Mouse (Mus musculus) hindbrain, postnatal 0 days (tissue): ENCODE measurements at regions not wholly inside any gene's neighbourhood (a gene's known extent, or its start where the extent isn't known, plus 50 kb on each side); places are given as distances from the start of the nearest gene placed in this dataset.
A peak's percentile ranks its signal among the peaks of the same experiment; 100 is the strongest.

Experiments
- ATAC-seq: fragments of 200-750 bp; cut with Nextera tagmentation; 2 replicates; pipeline ENCODE4 v1.8.0; 2017; ENCODE audit warnings: mild to moderate bottlenecking, moderate TSS enrichment, moderate library complexity
- DNase-seq: peaks from one replicate; pipeline ENCODE4 v3.0.0-alpha.2; 2015; ENCODE audit warnings: low spot score
- H3K27ac ChIP-seq: fragments of 300-500 bp; sonication (generic); 2 replicates; pipeline ENCODE4 v1.5.1; 2014; ENCODE audit warnings: mild to moderate bottlenecking
- H3K27me3 ChIP-seq: fragments of 300-500 bp; sonication (generic); 2 replicates; pipeline ENCODE4 v1.6.1; 2014; ENCODE audit warnings: low read length, mixed read lengths; ENCODE audit not compliant: insufficient read depth
- H3K36me3 ChIP-seq: fragments of 300-500 bp; sonication (generic); 2 replicates; pipeline ENCODE4 v1.6.1; 2014; ENCODE audit warnings: low read length, mixed read lengths; ENCODE audit not compliant: insufficient read depth
- H3K4me1 ChIP-seq: fragments of 300-500 bp; sonication (generic); 2 replicates; pipeline ENCODE4 v1.6.1; 2014; ENCODE audit warnings: antibody characterized with exemption, low read length, mixed read lengths; ENCODE audit not compliant: insufficient read depth
- H3K4me2 ChIP-seq: fragments of 300-500 bp; sonication (generic); 2 replicates; pipeline ENCODE4 v1.6.1; 2014; ENCODE audit warnings: low read depth, mild to moderate bottlenecking, low read length, moderate library complexity, mixed read lengths
- H3K4me3 ChIP-seq: fragments of 300-500 bp; sonication (generic); 2 replicates; pipeline ENCODE4 v1.5.1; 2014; ENCODE audit warnings: low read length
- H3K9ac ChIP-seq: fragments of 300-500 bp; sonication (generic); replicated peaks from 2 replicates; pipeline ENCODE4 v1.6.1; 2014; ENCODE audit warnings: mild to moderate bottlenecking, low read length, moderate library complexity, mixed read lengths
- H3K9me3 ChIP-seq: fragments of 300-500 bp; sonication (generic); 2 replicates; pipeline ENCODE4 v1.6.1; 2016; ENCODE audit warnings: low read length, mixed read lengths
- CTCF ChIP-seq: IDR thresholded peaks from 2 replicates; pipeline ENCODE4 v1.5.1; 2016; ENCODE audit warnings: antibody characterized with exemption, control low read depth, low read depth
- WGBS: fragments of 180-500 bp; shearing (Covaris S2); extraction: QIAGEN DNeasy Blood & Tissue Kit; methylation state at CpG from one replicate; pipeline ENCODE4 v1.1.7; 2014; 5-methylcytosine and 5-hydroxymethylcytosine counted together

- no peaks in the 10 kb centered on the region for H3K36me3 ChIP-seq
- TF ChIP-seq CTCF: no peak
- H3K27me3 ChIP-seq: no peaks in the 10 kb centered on the region
- H3K4me3 ChIP-seq: no peak overlapping the region
- ATAC-seq (0 out of 2 replicates have a peak, but pooled peaks have one; percentile 29), DNase-seq (peak; percentile 49)
- no peak overlapping the region for H3K4me2 ChIP-seq
- no peaks in the 10 kb centered on the region for H3K4me1 ChIP-seq
- WGBS: 59% methylated on average over 2 of the region's 2 CpGs
- no peak overlapping the region for H3K9ac ChIP-seq
- H3K9me3 ChIP-seq: no peaks in the 10 kb centered on the region
- H3K27ac ChIP-seq: no peak overlapping the region
Measured at GRCm38 (mm10) chr1:122273579-122273978, 705.8 kb upstream of the Ddx18 start.

GRCm38 (mm10) chr1:122243031-122243430 is 675.2 kb upstream of the Ddx18 start:
- Histone ChIP-seq H3K4me1 (no peaks in the 10 kb centered on the region), H3K27ac (no peak overlapping the region), H3K27me3 (no peaks in the 10 kb centered on the region), H3K4me2 (no peak overlapping the region), H3K4me3 (no peak overlapping the region), H3K9ac (no peak overlapping the region), H3K9me3 (no peaks in the 10 kb centered on the region), H3K36me3 (no peaks in the 10 kb centered on the region)
- TF ChIP-seq CTCF: no peak
- DNase-seq: peak; percentile 46
- ATAC-seq: 0 out of 2 replicates have a peak, but pooled peaks have one; percentile 53
- WGBS: 55% methylated on average over 2 of the region's 2 CpGs

- Histone ChIP-seq H3K4me3 (no peak overlapping the region), H3K9me3 (no peaks in the 10 kb centered on the region), H3K27me3 (no peaks in the 10 kb centered on the region), H3K27ac (no peak overlapping the region), H3K36me3 (no peaks in the 10 kb centered on the region), H3K9ac (no peak overlapping the region), H3K4me1 (no peaks in the 10 kb centered on the region), H3K4me2 (no peak overlapping the region)
- 69% methylated on average over 3 of the region's 3 CpGs for WGBS
- no peak for TF ChIP-seq CTCF
- no peak for DNase-seq
- ATAC-seq: no peak
Measured at GRCm38 (mm10) chr1:122241511-122241910, 673.7 kb upstream of the Ddx18 start.

GRCm38 (mm10) chr1:122230442-122230841 is 662.7 kb upstream of the Ddx18 start:
- H3K36me3 ChIP-seq: no peaks in the 10 kb centered on the region
- H3K27ac ChIP-seq: no peak overlapping the region
- ATAC-seq: no peak
- TF ChIP-seq CTCF: no peak
- H3K9ac ChIP-seq: no peak overlapping the region
- WGBS: 82% methylated on average over 4 of the region's 4 CpGs
- no peaks in the 10 kb centered on the region for H3K4me1 ChIP-seq
- H3K4me2 ChIP-seq: no peak overlapping the region
- no peaks in the 10 kb centered on the region for H3K9me3 ChIP-seq
- H3K27me3 ChIP-seq: no peaks in the 10 kb centered on the region
- DNase-seq: no peak
- no peak overlapping the region for H3K4me3 ChIP-seq

GRCm38 (mm10) chr1:122212484-122212883 is 644.7 kb upstream of the Ddx18 start:
- H3K9me3 ChIP-seq: 0 out of 2 replicates have a peak, but pooled peaks cover 3% of the 10 kb centered on the region
- no peak overlapping the region for H3K27ac ChIP-seq
- no peak overlapping the region for H3K9ac ChIP-seq
- peak; percentile 90 for ATAC-seq
- H3K4me1 ChIP-seq: no peaks in the 10 kb centered on the region
- H3K4me3 ChIP-seq: no peak overlapping the region
- no peaks in the 10 kb centered on the region for H3K27me3 ChIP-seq
- peak; percentile 88 for DNase-seq
- H3K36me3 ChIP-seq: no peaks in the 10 kb centered on the region
- 27% methylated on average over 2 of the region's 2 CpGs for WGBS
- no peak for TF ChIP-seq CTCF
- no peak overlapping the region for H3K4me2 ChIP-seq

- Histone ChIP-seq H3K4me2 (no peak overlapping the region), H3K27ac (no peak overlapping the region), H3K36me3 (no peaks in the 10 kb centered on the region), H3K9ac (no peak overlapping the region), H3K4me1 (no peaks in the 10 kb centered on the region), H3K27me3 (no peaks in the 10 kb centered on the region), H3K9me3 (0 out of 2 replicates have a peak, but pooled peaks cover 3% of the 10 kb centered on the region), H3K4me3 (no peak overlapping the region)
- DNase-seq: no peak
- no peak for TF ChIP-seq CTCF
- WGBS: 86% methylated on average over 2 of the region's 2 CpGs
- no peak for ATAC-seq
Measured at GRCm38 (mm10) chr1:122208619-122209018, 640.8 kb upstream of the Ddx18 start.

- H3K4me2 ChIP-seq: no peak overlapping the region
- DNase-seq (no peak), ATAC-seq (no peak)
- H3K9ac ChIP-seq: no peak overlapping the region
- no peaks in the 10 kb centered on the region for H3K9me3 ChIP-seq
- H3K36me3 ChIP-seq: no peaks in the 10 kb centered on the region
- no peaks in the 10 kb centered on the region for H3K4me1 ChIP-seq
- peak; percentile 48 for TF ChIP-seq CTCF
- H3K27ac ChIP-seq: no peak overlapping the region
- no peak overlapping the region for H3K4me3 ChIP-seq
- 90% methylated on average over 2 of the region's 2 CpGs for WGBS
- no peaks in the 10 kb centered on the region for H3K27me3 ChIP-seq
Measured at GRCm38 (mm10) chr1:122169547-122169946, 601.8 kb upstream of the Ddx18 start.
